Mouse (Mus musculus) olfactory bulb, adult 2 months (tissue): Measurements from ENCODE around the gene Rps27rt.

Experiments used
- CTCF ChIP-seq: fragments of 200-500 bp; IDR thresholded peaks from 2 replicates; pipeline ENCODE4 v1.5.1; 2012; ENCODE audit warnings: low read depth, mild to moderate bottlenecking, low read length, moderate library complexity; ENCODE audit not compliant: insufficient read depth
- POLR2A ChIP-seq: fragments of 200-500 bp; IDR thresholded peaks from 2 replicates; pipeline ENCODE4 v1.6.1; 2012; ENCODE audit warnings: mild to moderate bottlenecking, low read depth, low read length, moderate library complexity; ENCODE audit not compliant: insufficient read depth

- TF ChIP-seq POLR2A (no peak), CTCF (no peak)
Measured at GRCm38 (mm10) chr9:114999771-115000146, 17.2 kb upstream of the Rps27rt start.
